Mouse (Mus musculus) limb, embryonic 12.5 days (tissue): Measurements from ENCODE around the gene Memo1. TPM values are rescaled to one million over a fixed set of nuclear protein-coding genes. Genes with fewer than 3 reads are reported as not detected.

ENCODE experiments used
- ATAC-seq: fragments of 200-750 bp; cut with Nextera tagmentation; 2 replicates; pipeline ENCODE4 v1.8.0; 2017; ENCODE audit warnings: low read depth, moderate TSS enrichment; ENCODE audit not compliant: insufficient number of reproducible peaks, insufficient read depth, low FRiP score, low TSS enrichment
- H3K27ac ChIP-seq: fragments of 300-500 bp; sonication (generic); 2 replicates; pipeline ENCODE4 v1.5.1; 2016; ENCODE audit warnings: mild to moderate bottlenecking, moderate library complexity
- H3K27me3 ChIP-seq: fragments of 300-500 bp; sonication (generic); 2 replicates; pipeline ENCODE4 v1.6.1; 2016; ENCODE audit warnings: mild to moderate bottlenecking, moderate library complexity
- H3K36me3 ChIP-seq: fragments of 300-500 bp; sonication (generic); 2 replicates; pipeline ENCODE4 v1.6.1; 2016; ENCODE audit warnings: mild to moderate bottlenecking, moderate library complexity
- H3K4me1 ChIP-seq: fragments of 300-500 bp; sonication (generic); replicated peaks from 2 replicates; pipeline ENCODE4 v1.6.1; 2016
- H3K4me2 ChIP-seq: fragments of 300-500 bp; sonication (generic); 2 replicates; pipeline ENCODE4 v1.6.1; 2016; ENCODE audit warnings: mild to moderate bottlenecking, moderate library complexity
- H3K4me3 ChIP-seq: fragments of 300-500 bp; sonication (generic); replicated peaks from 2 replicates; pipeline ENCODE4 v1.5.1; 2016; ENCODE audit warnings: mild to moderate bottlenecking
- H3K9ac ChIP-seq: fragments of 300-500 bp; sonication (generic); replicated peaks from 2 replicates; pipeline ENCODE4 v1.6.1; 2016; ENCODE audit warnings: mild to moderate bottlenecking, moderate library complexity
- H3K9me3 ChIP-seq: fragments of 300-500 bp; sonication (generic); 2 replicates; pipeline ENCODE4 v1.6.1; 2016; ENCODE audit warnings: mild to moderate bottlenecking, moderate library complexity
- WGBS: fragments of 180-500 bp; shearing (Covaris S2); methylation state at CpG from one replicate; pipeline ENCODE4 v1.1.7; 2016; 5-methylcytosine and 5-hydroxymethylcytosine counted together
- polyA plus RNA-seq: library from polyadenylated mRNA; unstranded; fragments of >200 nt; fragmentation: Nextera tagmentation; extraction: Ambion mirVana; gene quantifications from 2 replicates; pipeline ENCODE4 v1.2.1, GENCODE M21; 2016

Memo1 gene
- polyA plus RNA-seq, 1 experiment from 2014 or later: 80.1 TPM

DNA sequence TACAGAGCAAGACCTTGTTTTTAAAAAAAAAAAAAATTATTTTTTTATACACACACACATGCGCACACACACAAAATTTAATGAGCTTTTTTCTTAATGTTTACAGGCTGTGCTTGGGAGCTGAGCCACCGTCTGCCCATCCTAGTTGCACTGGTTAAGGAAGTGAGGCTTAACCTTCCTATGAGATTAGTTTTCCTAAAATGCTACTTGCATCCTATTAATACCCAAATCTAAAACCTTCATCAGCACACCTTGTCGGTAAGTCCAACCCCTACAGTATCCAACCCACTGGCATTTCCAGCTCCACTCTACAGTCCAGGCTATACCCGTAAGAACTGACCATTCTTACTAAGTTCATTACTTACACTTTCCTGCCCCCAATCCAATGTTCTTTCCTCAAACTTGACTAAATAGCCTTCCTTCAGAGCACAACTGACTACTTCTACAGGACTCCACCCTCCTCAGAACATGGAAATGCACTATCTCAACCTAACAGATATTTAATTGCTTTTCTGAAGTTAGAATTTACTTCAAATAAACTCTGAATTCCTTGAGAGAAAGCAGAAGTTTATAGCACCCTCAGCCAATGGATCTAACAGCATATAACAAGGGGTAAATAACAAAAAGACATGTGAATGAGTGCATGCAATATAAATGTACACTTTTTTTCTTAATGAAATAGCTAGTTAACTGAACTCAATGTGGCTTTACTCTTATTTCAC, 3.5 kb downstream of the Memo1 start:
- Histone ChIP-seq H3K27ac (no peak overlapping the region), H3K4me1 (peaks cover 26% of the 10 kb centered on the region), H3K4me2 (no peak overlapping the region), H3K9me3 (peaks cover 6% of the 10 kb centered on the region; the same call in 1 of the 2 replicates), H3K36me3 (peaks cover 16% of the 10 kb centered on the region), H3K27me3 (no peaks in the 10 kb centered on the region), H3K9ac (no peak overlapping the region), H3K4me3 (no peak overlapping the region)
- no peak for ATAC-seq
- WGBS: 79% methylated on average over 4 of the region's 4 CpGs

DNA sequence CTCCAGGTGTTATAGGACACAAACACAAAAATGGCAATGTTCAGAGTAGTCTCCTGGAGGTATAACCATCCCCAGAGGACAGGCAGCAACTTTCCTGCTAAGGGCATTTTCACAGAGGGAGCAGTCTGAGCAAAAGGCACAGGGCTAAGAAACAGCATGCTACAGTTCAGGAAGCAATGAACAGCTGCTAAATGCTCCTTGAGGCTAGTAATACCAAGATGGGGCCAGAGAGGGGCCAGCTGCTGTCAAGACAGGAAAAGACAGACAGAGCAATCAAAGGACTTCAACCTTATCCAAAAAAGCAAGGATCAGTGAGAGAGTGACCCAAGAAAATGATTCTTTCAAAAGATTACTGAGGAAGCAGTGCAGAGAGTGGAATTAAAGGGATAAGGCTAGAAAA, 4.5 kb downstream of the Memo1 start:
- H3K4me3 ChIP-seq: no peak overlapping the region

DNA sequence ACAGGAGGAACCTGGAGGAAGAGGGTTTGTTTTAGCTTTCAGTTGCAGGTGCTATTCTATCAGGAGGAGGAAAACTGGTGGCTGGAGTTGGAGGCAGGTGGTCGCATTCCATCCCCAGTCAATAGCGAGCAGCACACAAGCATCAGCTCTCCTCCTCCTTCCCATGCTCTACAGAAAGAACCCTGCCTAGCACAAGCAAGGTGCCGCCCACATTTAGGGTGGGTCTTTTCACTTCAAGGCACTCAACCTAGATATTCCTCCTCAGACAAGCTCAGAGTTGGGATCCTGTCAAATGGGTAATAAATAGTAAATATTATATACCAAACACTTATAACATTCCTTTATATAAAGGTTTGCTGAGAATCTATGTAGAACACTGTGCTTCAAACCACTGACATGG, 5.1 kb downstream of the Memo1 start:
- Histone ChIP-seq H3K27me3 (no peaks in the 10 kb centered on the region), H3K4me3 (no peak overlapping the region), H3K27ac (no peak overlapping the region), H3K9ac (no peak overlapping the region), H3K4me1 (peaks cover 26% of the 10 kb centered on the region), H3K4me2 (no peak overlapping the region), H3K9me3 (peaks cover 6% of the 10 kb centered on the region; the same call in 1 of the 2 replicates), H3K36me3 (peaks cover 16% of the 10 kb centered on the region)
- WGBS: 76% methylated on average over 3 of the region's 3 CpGs
- no peak for ATAC-seq

More for the DNA sequence above, 4.5 kb downstream of the Memo1 start:
- H3K9me3 ChIP-seq: peaks cover 6% of the 10 kb centered on the region; the same call in 1 of the 2 replicates
- H3K4me1 ChIP-seq: peaks cover 26% of the 10 kb centered on the region
- peaks cover 16% of the 10 kb centered on the region for H3K36me3 ChIP-seq
- no peaks in the 10 kb centered on the region for H3K27me3 ChIP-seq
- H3K27ac ChIP-seq: no peak overlapping the region
- ATAC-seq: no peak
- H3K4me2 ChIP-seq: no peak overlapping the region
- no peak overlapping the region for H3K9ac ChIP-seq

DNA sequence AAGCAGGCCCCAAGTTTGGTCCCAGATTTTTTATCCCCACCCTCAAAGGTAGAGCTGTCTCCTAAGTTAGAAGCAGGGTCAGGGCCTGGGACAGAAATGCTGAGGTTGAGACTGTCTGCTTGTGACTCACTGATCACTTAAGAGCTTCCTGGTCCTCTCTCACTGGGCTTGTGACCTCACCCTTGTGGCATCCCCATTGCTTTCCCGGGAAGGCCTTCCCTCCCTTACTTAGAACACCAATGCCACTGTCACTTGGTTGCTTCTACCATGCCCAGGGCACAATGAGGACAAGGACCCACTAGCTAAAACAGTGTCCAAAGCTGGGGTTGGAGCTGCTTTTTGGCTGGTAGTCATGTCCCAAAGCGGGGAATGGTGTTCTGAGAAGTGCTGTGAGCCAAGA, 6.7 kb downstream of the Memo1 start:
- Histone ChIP-seq H3K4me1 (peaks cover 26% of the 10 kb centered on the region), H3K27ac (no peak overlapping the region), H3K4me2 (no peak overlapping the region), H3K27me3 (no peaks in the 10 kb centered on the region), H3K4me3 (no peak overlapping the region), H3K9ac (no peak overlapping the region), H3K9me3 (peaks cover 6% of the 10 kb centered on the region; the same call in 1 of the 2 replicates), H3K36me3 (peaks cover 16% of the 10 kb centered on the region)
- no peak for ATAC-seq
- 88% methylated on average over 2 of the region's 2 CpGs for WGBS

DNA sequence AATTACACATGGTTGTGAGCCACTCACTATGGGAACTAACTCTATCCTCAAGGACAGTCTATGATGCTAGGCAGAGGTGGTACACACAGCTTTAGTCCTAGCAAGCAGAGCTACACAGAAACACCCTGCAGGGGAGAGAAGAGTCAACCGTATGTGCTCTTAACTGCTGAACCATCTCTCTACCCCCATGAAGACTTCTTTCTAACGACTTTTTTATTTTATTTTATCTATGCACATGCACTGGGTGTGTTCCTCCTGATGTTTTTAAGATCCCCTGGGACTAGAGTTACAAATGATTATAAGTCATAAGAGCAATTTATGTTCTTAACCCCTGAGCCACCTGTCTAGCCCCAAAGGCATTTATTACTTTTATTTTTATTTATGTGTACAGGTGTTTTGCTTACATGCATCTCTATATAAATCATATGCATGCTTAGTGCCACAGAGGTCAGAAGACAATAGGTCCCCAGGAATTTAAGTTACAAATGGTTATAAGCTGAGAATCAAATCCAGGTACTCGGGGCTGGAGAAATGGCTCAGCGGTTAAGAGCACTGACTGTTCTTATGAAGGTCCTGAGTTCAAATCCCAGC, 9.1 kb downstream of the Memo1 start:
- Histone ChIP-seq H3K9me3 (peaks cover 6% of the 10 kb centered on the region; the same call in 1 of the 2 replicates), H3K36me3 (peaks cover 16% of the 10 kb centered on the region), H3K9ac (no peak overlapping the region), H3K27me3 (no peaks in the 10 kb centered on the region), H3K4me3 (no peak overlapping the region), H3K27ac (no peak overlapping the region), H3K4me1 (peaks cover 11% of the 10 kb centered on the region), H3K4me2 (no peak overlapping the region)
- WGBS: 83% methylated on average over 4 of the region's 4 CpGs
- no peak for ATAC-seq

DNA sequence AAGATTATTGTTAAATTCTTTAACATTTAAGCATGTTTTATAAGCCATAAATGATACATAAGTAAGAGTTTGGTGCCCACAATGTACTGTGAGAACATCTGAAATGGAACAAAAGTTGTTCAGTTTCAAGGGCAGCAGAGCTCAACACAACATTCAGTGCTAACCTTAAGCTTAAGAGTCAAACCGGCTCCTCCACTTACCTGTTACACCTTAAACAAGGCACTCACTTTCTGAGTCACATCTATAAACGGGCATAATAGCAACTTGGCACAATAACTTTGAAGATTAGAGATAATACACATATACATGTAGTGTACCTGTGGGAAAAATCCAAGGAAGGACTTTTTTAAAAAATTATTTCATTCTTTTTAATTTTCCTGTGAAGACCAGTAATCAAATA, 9.6 kb downstream of the Memo1 start:
- Histone ChIP-seq H3K9ac (no peak overlapping the region), H3K27me3 (no peaks in the 10 kb centered on the region), H3K36me3 (peaks cover 16% of the 10 kb centered on the region), H3K27ac (no peak overlapping the region), H3K4me2 (no peak overlapping the region), H3K9me3 (peaks cover 6% of the 10 kb centered on the region; the same call in 1 of the 2 replicates), H3K4me1 (peaks cover 6% of the 10 kb centered on the region), H3K4me3 (no peak overlapping the region)
- ATAC-seq: no peak
- 82% methylated on average over 2 of the region's 2 CpGs for WGBS

DNA sequence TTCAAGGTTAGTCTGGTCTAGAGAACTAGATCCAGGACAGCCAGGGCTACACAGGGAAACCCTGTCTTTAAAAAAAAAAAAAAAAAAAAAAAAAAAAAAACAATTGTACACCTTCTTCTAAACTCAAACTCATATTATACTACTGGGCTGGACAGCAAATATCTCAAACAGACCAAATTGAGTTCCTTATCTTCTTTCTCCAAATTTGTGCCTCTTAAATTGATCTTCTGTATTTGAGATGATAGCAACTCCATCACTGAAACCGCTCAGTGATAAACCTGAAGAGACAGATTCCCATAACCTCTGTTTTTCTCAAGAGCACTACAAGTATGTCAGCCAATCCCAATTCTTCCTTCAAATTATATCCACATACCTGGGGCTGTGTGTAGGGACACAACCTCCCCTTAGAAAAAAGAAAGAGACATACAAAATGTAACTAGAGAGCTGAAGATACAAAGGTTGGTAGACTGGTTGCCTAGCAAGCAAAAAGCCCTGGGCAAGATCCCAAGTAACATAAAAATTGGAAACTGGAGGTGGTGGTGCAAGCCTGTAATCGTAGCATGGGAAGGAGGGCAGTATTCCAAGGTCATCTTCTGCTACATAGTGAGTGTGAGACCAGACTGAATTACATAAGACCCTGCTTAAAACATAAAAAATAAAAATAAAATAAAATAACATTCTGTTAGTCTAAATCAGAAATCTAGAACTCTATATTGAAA, 10.8 kb downstream of the Memo1 start:
- Histone ChIP-seq H3K4me2 (no peak overlapping the region), H3K4me3 (no peak overlapping the region), H3K4me1 (no peaks in the 10 kb centered on the region; the same call in 1 of the 2 replicates), H3K27me3 (no peaks in the 10 kb centered on the region), H3K9me3 (peaks cover 6% of the 10 kb centered on the region; the same call in 1 of the 2 replicates), H3K36me3 (peaks cover 19% of the 10 kb centered on the region), H3K27ac (no peak overlapping the region), H3K9ac (no peak overlapping the region)
- no peak for ATAC-seq
- WGBS: 91% methylated on average over 2 of the region's 2 CpGs

DNA sequence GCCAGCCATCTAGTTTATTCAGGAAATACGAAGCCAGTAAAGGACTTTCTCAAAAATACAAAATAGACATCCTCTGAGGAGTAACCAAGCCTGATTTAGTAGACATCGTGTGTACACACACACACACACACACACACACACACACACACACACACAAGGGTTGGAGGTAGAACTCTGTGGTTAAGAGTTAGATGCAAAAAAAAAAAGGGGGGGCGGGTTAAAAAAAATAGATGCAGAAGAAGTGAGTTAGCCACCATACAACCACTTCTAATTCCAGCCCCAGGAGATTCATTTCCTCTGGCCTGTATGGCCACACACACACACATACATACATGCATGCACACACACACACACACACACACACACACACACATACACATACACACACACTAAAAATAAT, 13.3 kb downstream of the Memo1 start:
- Histone ChIP-seq H3K27ac (no peak overlapping the region), H3K4me1 (no peaks in the 10 kb centered on the region; the same call in none of the 2 replicates), H3K36me3 (0 out of 2 replicates have a peak, but pooled peaks cover 4% of the 10 kb centered on the region), H3K9ac (no peak overlapping the region), H3K4me3 (no peak overlapping the region), H3K27me3 (no peaks in the 10 kb centered on the region), H3K9me3 (no peaks in the 10 kb centered on the region), H3K4me2 (no peak overlapping the region)
- WGBS: 91% methylated on average over 2 of the region's 3 CpGs
- no peak for ATAC-seq

DNA sequence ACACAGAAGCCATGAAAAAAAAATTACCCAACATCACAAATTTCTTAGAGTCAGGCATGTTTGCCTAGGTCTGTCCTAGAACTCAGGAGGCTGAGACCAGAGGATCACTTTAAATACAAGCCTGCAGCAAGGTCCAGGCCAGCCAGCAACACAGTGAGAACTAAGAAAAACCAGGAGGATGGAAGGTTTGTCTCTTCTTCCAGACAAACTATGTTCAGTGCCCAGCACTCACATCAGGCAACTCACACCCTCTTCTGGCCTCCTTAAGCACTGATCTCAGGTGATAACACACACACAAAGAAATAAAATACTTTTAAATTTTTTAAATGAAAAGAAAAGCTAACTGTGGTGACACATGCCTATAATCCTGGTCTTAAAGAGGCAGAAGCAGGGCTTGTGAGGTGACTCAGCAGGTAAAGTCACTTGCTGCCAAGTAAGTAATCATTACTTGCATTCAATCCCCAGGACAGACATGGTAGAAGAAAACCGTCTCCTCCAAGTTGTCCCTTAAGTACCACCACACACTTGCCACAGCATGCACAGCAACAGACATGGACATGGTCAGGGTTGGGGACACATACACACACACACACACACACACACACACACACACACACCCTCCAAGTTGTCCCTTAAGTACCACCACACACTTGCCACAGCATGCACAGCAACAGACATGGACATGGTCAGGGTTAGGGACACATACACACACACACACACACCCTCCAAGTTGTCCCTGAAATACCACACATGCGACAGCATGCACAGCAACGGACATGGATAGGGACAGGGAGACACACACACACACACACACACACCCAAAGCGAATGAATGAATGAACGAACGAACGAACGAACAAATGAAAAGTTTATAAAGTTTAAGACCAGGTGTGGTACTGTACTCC, 16.1 kb downstream of the Memo1 start:
- Histone ChIP-seq H3K27ac (no peak overlapping the region), H3K4me3 (no peak overlapping the region), H3K36me3 (0 out of 2 replicates have a peak, but pooled peaks cover 4% of the 10 kb centered on the region), H3K9me3 (no peaks in the 10 kb centered on the region), H3K27me3 (no peaks in the 10 kb centered on the region), H3K4me2 (no peak overlapping the region), H3K9ac (no peak overlapping the region), H3K4me1 (no peaks in the 10 kb centered on the region; the same call in none of the 2 replicates)
- no peak for ATAC-seq
- WGBS: 89% methylated on average over 8 of the region's 8 CpGs

DNA sequence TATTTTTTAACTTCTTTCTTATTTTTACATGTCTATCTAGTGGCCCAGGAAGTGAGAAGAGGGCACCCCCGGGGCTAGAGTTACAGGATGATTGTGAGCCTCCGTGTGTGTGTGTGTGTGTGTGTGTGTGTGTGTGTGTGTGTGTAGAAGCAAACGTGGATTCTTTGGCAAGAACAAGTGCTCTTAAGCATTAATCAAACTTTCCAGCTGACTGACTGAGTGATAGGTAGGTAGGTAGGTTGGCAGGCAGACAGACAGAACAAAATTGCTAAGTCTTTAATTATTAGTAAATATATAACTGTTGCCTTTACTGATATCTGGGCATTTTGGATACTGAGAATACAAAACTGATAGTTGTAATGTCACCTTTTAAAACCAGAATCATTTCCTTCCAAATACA, 20.9 kb downstream of the Memo1 start:
- WGBS: 89% methylated on average over 3 of the region's 3 CpGs
- no peak overlapping the region for H3K27ac ChIP-seq

More for the DNA sequence above, 20.9 kb downstream of the Memo1 start:
- no peaks in the 10 kb centered on the region for H3K36me3 ChIP-seq
- H3K9ac ChIP-seq: no peak overlapping the region
- H3K4me2 ChIP-seq: no peak overlapping the region
- no peak overlapping the region for H3K4me3 ChIP-seq
- no peaks in the 10 kb centered on the region for H3K9me3 ChIP-seq
- H3K4me1 ChIP-seq: peaks cover 11% of the 10 kb centered on the region
- ATAC-seq: no peak
- no peaks in the 10 kb centered on the region for H3K27me3 ChIP-seq
